Comparison of ENCODE assay signal across 8 mouse cellular contexts in the genomic region with DNA sequence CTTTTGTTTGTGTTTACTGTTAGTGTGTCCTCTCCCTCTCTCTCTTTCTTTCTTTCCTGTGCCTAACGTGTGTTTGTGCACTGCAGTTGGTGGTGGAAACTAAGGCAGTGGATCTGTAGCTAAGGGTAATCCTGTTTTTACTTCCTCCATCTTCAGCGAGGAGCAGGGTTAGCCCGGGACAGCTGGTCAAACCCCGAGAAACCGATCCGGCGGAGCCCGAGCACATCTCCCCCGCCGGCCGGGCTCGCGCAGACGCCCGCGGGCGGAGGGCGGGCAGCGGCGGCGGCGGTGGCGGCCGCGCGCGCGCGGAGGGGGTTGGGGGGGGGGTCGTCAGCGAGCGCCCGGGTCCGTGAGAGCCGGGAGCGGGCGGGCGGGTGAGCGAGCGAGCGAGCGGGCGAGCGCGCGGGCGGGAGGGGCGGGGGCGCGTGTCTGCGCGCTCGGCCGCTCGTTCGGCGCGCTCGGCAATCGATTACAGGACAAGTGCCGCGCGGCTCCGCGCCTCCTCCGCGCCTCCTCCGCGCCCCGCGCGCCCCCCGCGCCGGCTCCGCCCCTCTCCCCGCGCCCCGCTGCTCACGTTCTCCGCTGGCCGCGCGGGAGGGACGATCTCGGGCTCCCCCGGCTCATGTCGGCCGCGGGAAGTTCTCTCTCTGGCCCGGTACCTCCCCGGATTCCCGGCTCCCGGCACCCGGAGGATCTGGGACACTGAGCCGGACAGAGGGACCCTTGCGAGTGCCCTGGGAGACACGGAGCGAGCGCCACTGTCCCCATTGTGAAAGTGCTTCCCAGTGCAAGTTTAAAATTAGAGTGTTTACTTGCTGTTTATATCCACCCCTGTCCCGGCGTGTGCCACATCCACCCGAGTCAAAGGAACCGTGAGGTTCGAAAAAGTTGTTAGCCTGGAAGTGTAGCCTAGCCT. TPM values are rescaled to one million over a fixed set of nuclear protein-coding genes. Genes with fewer than 3 reads are reported as not detected.
DNase-seq lines count a peak whose midpoint lies in the region; ATAC-seq and TF ChIP-seq lines count a peak whose summit lies in the region.

A gene (minus strand): TSS at position 170 of the 916 bp plus-strand sequence.

- peak within 1 kb of the TSS; percentile 80 for H3K4me2 ChIP-seq in neural tube, embryonic 15.5 days

- peak; percentile 47 for ATAC-seq in G1E (ENCODE audit: extremely low read depth, insufficient number of reproducible peaks, low FRiP score, poor library complexity, severe bottlenecking)
- peak; percentile 96 for ATAC-seq in neural tube, embryonic 15.5 days (ENCODE audit: low FRiP score)

- H3K4me1 ChIP-seq in G1E (ENCODE audit: insufficient read depth, low read depth, low read length), result peaks cover 67% of the 10 kb centered on the region
- peaks cover 2% of the 10 kb centered on the region for H3K4me1 ChIP-seq in lung, adult 2 months (ENCODE audit: control insufficient read depth, insufficient read depth, low read length)
- peaks cover 32% of the 10 kb centered on the region for H3K4me1 ChIP-seq in neural tube, embryonic 15.5 days
- H3K4me1 ChIP-seq in testis, adult 2 months (ENCODE audit: control insufficient read depth, insufficient read depth, low read length), result peaks cover 2% of the 10 kb centered on the region

- peak within 1 kb of the TSS; percentile 83 for H3K27ac ChIP-seq in layer of hippocampus, adult 2 months
- peak within 1 kb of the TSS; percentile 87 for H3K27ac ChIP-seq in neural tube, embryonic 15.5 days (replicated peaks)
- peak within 1 kb of the TSS; percentile 65 for H3K27ac ChIP-seq in testis, adult 2 months (ENCODE audit: control insufficient read depth, insufficient read depth, low read depth, low read length)

- no peak for TF ChIP-seq POLR2A in lung, adult 2 months (IDR thresholded peaks at IDR 0.05; ENCODE audit: borderline replicate concordance, extremely low read depth, low read depth, low read length)
- TF ChIP-seq POLR2A in testis, adult 2 months (IDR thresholded peaks at IDR 0.05; ENCODE audit: control insufficient read depth, low read depth, low read length), result no peak

- peak within 1 kb of the TSS; percentile 67 for H3K9ac ChIP-seq in neural tube, embryonic 15.5 days (replicated peaks)

- no peaks in the 10 kb centered on the region for H3K27me3 ChIP-seq in G1E (ENCODE audit: insufficient read depth, low read length)
- H3K27me3 ChIP-seq in neural tube, embryonic 15.5 days (replicated peaks), result no peaks in the 10 kb centered on the region
- H3K27me3 ChIP-seq in testis, adult 2 months (ENCODE audit: control insufficient read depth, insufficient read depth, low read length), result no peaks in the 10 kb centered on the region

- H3K4me3 ChIP-seq in G1E (ENCODE audit: low read depth, low read length), result peak within 1 kb of the TSS; percentile 78
- H3K4me3 ChIP-seq in layer of hippocampus, adult 2 months, result peak within 1 kb of the TSS; percentile 85
- peak within 1 kb of the TSS; percentile 79 for H3K4me3 ChIP-seq in lung, adult 2 months (replicated peaks; ENCODE audit: extremely low read depth, low read depth, low read length)
- peak within 1 kb of the TSS; percentile 83 for H3K4me3 ChIP-seq in neural tube, embryonic 15.5 days (replicated peaks)
- H3K4me3 ChIP-seq in testis, adult 2 months (ENCODE audit: control insufficient read depth, low read depth, low read length), result peak within 1 kb of the TSS; percentile 85

- H3K36me3 ChIP-seq in G1E (replicated peaks), result peaks cover 2% of the 10 kb centered on the region
- H3K36me3 ChIP-seq in neural tube, embryonic 15.5 days, result no peaks in the 10 kb centered on the region
- no peaks in the 10 kb centered on the region for H3K36me3 ChIP-seq in testis, adult 2 months (ENCODE audit: control insufficient read depth, insufficient read depth, low read length)

- H3K9me3 ChIP-seq in G1E (replicated peaks), result no peaks in the 10 kb centered on the region
- no peaks in the 10 kb centered on the region for H3K9me3 ChIP-seq in neural tube, embryonic 15.5 days (replicated peaks)

- peak; percentile 76 for DNase-seq in G1E (ENCODE audit: low spot score)
- DNase-seq in cerebellum, adult 8-10 months, result peak; percentile 64
- peak; percentile 74 for DNase-seq in forelimb bud, embryonic 11.5 days (ENCODE audit: low read depth, low spot score)
- peak; percentile 81 for DNase-seq in heart, postnatal 4 days
- peak; percentile 63 to 65 for DNase-seq in layer of hippocampus, adult 2 months (ENCODE audit: low spot score in 2 of 2)
- peak; percentile 69 for DNase-seq in lung, adult 2 months

- TF ChIP-seq CTCF in G1E (IDR thresholded peaks at IDR 0.05; ENCODE audit: low read depth, low read length), result no peak
- no peak for TF ChIP-seq CTCF in layer of hippocampus, adult 2 months (conservative IDR thresholded peaks at IDR 0.05)
- TF ChIP-seq CTCF in lung, adult 2 months (IDR thresholded peaks at IDR 0.05; ENCODE audit: insufficient read depth, low read length), result no peak
- no peak for TF ChIP-seq CTCF in testis, adult 2 months (IDR thresholded peaks at IDR 0.05; ENCODE audit: control insufficient read depth, insufficient read depth, insufficient replicate concordance, low read depth, low read length)

- WGBS in lung, adult 2 months, result under 1% methylated on average over 58 of the region's 105 CpGs
- WGBS in neural tube, embryonic 15.5 days, result under 1% methylated on average over 81 of the region's 105 CpGs

RNA-seq across cellular contexts. Expression of the gene that starts here (rescaled TPM):
- 62.7 and 84.3 TPM in 2 replicates for total RNA-seq in G1E (2014; fragmentation: Nextera tagmentation)
- 9.6 and 11.4 TPM in 2 replicates for total RNA-seq in G1E (2017)
- 1.2 and 2.4 TPM in 2 replicates for polyA plus RNA-seq in G1E (2012)
- 1 to 10 TPM; 3.5 to 4.3 TPM for total RNA-seq in heart, postnatal 4 days (2021)
- 10 to 100 TPM in 1 of 2 experiments, 1 to 10 TPM in 1; 9.2 to 10.5 TPM for total RNA-seq in layer of hippocampus, adult 2 months (2021)
- polyA plus RNA-seq in lung, adult 2 months (2012; rRNA removed), result 0.80 and 1.5 TPM in 2 replicates
- 3.7 and 5.3 TPM in 2 replicates for polyA plus RNA-seq in neural tube, embryonic 15.5 days (2015; fragmentation: Nextera tagmentation; extraction: Ambion mirVana)
- polyA plus RNA-seq in testis, adult 2 months (2012; rRNA removed), result 0.19 and 0.29 TPM in 2 replicates

Comparison
In these comparisons a context has a peak if more than half of its experiments do, and no peak if none do; other contexts are left out.
1. Peak in every context shown above with its lines: DNase-seq, ATAC-seq, H3K4me3 ChIP-seq and H3K27ac ChIP-seq.